Mouse (Mus musculus) spleen, postnatal 36 days (tissue): Measurements from ENCODE around the gene Mettl1.
"Not testable (repeated sequence)": the region's sequence is repeated elsewhere in the genome, so short reads cannot be mapped to it uniquely, and the experiment has no call there.

Experiments used
- DNase-seq, 2 experiments: peaks; one replicate each; pipeline ENCODE4 v3.0.0; 2022; ENCODE audit warnings: low spot score in 2 of 2, mixed read lengths in 1 of 2

Mettl1 gene

GRCm38 (mm10) chr10:127047954-127048353 is 6.7 kb downstream of the Mettl1 start, which contains the start of gene Cyp27b1:
Gene Cyp27b1, plus strand, starts transcription at chr10:127048250.
- DNase-seq: no peak

DNA sequence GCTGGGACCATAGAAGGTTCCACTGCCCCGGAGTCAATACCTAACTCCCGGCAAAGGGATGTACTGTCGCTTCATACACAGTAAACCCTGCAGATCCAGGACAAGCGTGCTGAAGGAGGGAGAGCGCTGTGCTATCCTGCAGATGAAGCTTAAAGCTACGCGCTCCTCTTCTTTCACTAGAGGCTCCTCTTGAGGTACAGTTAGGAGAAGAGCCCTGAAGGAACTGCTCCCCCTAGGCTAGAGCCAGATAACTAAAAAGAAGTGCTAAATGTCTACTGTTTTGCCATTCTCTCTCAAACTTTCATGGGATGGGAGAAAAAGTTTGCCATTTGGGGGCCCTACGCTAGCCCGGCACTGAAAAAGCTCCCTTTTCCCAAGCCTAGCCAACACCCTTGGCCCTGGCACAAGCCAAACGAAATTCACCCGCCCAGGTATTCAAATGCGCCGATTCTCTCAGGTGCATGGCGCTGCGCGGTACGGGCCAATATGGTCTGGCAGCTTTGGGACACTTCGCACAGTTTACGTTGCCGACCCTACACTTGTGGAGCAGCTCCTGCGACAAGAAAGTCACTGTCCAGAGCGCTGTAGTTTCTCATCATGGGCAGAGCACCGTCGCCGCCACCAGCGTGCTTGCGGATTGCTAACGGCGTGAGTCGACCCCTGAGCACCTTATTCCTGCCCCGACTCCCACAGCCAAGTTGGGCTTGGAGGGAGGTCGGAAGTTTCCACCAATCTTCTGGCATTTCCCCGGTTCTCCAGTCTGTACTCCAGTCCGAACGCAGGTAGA is 7.6 kb downstream of the Mettl1 start:
- no peak for DNase-seq

- no peak for DNase-seq
Measured at GRCm38 (mm10) chr10:127049395-127050118, 8.3 kb downstream of the Mettl1 start.

DNA sequence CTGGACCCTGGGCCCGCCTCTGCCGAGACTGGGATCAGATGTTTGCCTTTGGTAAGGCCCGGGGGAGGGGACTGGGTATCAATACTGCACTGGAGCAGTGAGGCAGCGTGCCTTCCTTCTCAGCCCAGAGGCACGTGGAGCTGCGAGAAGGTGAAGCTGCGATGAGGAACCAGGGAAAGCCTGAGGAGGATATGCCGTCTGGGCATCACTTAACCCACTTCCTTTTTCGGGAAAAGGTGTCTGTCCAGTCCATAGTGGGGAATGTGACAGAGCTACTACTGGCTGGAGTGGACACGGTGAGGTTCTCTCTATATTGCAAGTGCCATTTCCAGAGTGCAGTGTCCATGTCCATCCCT is 8.9 kb downstream of the Mettl1 start:
- no peak for DNase-seq

DNA sequence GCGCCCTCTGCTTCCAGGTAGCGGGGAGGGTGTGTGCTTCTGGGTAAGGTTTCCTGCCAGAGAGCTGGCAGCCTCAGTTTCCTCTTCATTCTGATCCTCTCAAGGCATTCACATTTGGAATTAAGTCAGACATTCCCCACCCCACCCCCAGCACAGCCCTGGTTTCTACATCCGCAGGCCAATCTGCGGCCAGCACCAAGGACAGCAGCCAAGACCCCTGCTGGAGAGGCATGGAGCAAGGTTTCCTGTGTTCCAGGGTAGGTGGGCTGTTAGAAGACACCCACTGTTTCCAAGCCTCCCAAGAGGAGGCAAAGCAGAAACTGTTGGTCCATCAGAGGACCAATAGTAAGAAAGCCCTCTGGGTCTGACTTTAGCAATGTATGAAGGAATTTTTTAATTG is 13.4 kb downstream of the Mettl1 start:
- no peak for DNase-seq

- no peak for DNase-seq
Measured at GRCm38 (mm10) chr10:127055406-127055805, 14.2 kb downstream of the Mettl1 start.

DNA sequence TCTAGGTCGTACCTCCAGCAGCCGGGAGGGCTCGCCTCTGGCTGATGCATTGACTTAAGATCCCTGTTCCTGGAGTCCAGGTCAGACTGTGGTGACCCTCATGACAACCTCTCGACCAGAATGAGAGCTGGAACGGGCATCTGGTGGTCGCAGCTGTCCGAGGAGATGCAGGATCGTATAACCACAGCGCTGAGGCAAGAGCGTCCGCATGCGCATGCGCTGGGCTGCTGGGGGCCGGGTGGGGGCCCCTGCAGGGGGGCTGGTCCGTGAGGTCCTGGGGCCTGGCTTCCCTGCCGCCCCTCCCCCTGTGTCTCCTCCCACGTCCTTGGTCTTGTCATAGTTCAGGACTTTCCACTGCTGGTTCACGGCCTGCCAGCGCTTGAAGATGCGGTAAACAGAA is 15.3 kb downstream of the Mettl1 start:
- no peak for DNase-seq

DNA sequence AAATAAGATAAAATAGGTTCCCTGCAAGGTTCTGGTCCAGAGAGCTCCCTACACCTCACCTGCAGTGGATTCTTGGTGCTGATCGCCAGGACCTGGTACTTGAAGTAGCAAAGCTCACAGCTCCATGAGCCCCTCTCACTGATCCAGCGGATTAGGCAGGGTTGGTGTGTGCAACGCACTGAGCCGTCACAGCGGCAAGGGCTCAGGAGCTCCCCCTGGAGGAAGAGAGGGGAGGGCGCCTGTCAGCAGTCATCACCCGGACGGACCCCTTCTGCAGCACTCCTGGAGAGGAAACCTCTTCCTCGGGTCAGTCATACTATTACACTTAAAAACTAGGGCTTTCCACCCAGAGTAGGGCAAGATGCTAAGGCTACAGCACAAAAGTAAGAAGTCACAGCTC is 16.9 kb downstream of the Mettl1 start:
- peak; percentile 66 to 74 for DNase-seq

DNA sequence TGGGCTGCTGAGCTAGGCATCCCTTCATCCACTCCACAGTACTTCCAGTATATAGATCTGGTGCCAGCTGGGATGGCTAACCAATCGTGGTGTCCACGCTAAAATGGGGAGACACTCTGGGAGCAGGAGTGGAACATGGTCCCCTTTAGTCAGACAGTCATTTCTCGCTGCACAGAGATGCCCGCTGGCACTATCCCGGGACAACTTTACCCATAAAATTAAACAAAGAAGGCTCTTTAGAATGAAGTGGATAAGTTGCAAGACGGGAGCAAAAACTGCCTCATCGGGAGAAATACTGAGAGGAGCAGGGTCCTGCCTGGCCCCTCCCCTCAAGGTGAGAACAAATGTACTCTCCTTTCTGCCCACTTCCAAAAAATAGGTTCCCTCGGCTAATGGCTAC is 17.5 kb downstream of the Mettl1 start:
- DNase-seq: no peak

DNA sequence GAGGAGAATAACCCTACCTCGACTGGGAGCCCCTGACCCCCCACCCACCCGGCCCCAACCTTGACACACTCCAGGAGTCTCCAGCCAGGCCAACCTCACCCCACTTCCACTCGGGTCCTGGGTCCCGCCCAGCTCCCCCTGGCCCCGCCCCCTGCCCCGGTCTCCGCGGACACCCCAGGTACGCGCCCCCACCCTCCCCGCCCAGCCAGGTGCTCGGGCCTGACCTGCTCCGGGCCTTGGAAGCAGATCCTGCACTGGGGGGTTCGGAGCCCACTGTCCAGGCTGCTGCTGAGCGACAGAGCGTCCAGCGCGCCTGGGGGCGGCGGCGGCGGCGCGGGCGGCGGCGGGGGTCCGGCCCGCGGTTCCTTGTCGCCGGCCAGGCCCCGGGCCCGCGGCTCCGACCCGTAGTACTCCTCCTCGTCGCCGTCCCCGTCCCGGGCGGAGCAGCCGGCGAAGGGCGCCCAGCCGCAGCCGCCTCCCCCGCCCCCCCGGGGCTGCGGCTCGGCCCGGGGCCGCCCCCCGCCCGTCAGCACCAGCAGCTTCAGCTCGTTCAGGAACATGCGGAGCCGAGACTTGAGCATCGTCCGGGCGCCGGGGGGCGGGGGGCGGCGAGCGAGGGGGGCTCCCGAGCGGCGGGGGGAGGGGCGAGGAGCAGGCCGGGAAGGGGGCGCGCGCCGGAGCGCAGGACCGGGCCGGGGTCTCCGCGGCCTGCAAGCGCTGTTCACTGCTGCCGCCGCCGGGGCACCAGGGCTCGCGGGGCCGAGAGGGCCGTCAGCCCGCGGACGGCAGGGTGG is 18.2 kb downstream of the Mettl1 start:
- DNase-seq: no peak

DNA sequence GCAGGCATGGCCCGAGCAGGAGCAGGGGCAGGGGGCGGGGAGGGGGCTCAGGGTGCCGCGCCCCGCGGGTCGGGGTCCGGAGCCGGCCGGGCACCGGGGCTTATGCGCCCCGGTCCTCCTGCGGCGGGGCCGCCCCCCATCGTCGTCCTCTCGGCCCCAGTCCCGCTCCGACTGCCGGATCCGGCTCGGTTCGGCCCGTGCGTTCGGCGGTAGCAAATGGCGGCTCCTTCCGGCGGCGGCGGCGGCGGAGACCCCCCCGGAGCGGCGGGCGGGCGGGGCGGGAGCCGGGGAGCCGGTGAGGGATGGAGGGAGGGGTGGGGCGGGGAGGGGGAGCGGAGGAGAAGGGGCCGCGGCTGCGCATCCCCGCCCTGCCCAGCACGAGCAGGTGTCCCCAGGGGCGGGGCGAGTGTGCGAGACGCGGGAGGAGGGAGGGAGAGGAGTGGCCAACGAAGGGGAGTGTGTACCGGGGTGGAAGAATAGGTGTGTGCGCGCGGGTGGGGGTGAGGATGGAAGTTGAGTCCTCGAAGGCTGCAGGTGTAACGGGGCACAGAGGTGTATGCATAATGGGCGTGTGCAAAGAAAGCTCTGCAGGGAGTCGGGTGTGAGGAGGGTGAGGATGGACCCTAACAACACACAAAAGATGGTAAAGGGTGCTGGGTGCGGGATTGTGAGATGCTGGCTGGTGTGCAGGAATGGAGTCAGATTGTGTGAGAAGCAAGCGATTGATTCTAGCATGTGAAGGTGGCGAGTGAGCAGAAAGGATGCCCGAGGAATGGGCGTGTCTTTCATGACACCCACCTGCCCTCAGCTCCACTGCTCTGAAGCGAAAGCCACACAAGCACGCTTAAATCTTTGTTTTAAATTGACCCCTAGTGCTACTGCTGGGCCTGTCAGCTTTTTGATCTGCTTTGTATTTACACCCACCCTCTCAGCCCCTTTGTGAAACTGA is 19.0 kb downstream of the Mettl1 start, which contains the start of gene March9:
TSS of gene March9 (minus strand) at position 217 of the 949 bp plus-strand sequence.
- peak; percentile 79 to 83 for DNase-seq

DNA sequence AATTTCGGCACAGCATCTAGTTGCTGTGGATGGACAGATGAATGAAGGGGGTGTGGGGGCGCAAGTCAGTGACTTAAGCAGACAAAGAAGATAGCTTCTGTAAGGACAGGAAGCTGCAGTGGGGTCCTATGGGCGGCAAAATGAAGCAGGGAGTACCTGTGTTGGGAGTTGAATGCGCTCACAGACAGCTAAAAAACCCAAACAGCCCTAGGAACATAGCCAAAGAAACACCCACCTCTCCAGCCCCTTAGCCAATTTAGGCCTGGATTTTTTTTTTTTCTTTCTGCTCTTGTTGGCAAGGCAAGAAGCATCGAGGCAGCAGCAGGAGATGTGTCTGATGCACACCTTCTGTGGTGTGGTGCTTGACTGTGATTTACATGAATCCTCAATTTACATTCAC is 19.9 kb downstream of the Mettl1 start:
- DNase-seq: no peak

- DNase-seq: no peak
Measured at GRCm38 (mm10) chr10:127061513-127061912, 20.3 kb downstream of the Mettl1 start.

- DNase-seq: not testable (repeated sequence)
Measured at GRCm38 (mm10) chr10:127062101-127062500, 20.9 kb downstream of the Mettl1 start.

DNA sequence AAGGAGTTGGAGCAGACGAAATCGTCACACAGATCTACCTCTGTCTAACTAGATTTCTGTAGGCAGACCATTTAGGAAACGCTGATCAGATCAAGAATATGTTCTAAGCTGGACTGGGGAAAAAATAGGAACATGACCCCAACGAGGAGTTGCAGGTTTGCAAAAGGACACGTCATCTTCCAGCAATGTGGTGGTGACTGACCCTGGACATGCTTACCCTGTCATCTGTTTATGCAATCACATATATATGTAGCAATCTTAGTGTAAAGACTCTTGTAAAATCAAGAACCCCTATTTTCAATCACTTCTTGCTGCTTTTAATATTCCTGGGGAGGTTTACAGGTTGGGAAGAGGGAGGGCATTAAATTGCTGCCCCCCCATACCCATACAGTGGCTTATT is 21.3 kb downstream of the Mettl1 start:
- no peak for DNase-seq

- peak; percentile 96 to 97 for DNase-seq
Measured at GRCm38 (mm10) chr10:127063239-127063872, 22.1 kb downstream of the Mettl1 start, which contains the start of gene Cdk4. Gene Cdk4, plus strand, starts transcription at chr10:127063534.

DNA sequence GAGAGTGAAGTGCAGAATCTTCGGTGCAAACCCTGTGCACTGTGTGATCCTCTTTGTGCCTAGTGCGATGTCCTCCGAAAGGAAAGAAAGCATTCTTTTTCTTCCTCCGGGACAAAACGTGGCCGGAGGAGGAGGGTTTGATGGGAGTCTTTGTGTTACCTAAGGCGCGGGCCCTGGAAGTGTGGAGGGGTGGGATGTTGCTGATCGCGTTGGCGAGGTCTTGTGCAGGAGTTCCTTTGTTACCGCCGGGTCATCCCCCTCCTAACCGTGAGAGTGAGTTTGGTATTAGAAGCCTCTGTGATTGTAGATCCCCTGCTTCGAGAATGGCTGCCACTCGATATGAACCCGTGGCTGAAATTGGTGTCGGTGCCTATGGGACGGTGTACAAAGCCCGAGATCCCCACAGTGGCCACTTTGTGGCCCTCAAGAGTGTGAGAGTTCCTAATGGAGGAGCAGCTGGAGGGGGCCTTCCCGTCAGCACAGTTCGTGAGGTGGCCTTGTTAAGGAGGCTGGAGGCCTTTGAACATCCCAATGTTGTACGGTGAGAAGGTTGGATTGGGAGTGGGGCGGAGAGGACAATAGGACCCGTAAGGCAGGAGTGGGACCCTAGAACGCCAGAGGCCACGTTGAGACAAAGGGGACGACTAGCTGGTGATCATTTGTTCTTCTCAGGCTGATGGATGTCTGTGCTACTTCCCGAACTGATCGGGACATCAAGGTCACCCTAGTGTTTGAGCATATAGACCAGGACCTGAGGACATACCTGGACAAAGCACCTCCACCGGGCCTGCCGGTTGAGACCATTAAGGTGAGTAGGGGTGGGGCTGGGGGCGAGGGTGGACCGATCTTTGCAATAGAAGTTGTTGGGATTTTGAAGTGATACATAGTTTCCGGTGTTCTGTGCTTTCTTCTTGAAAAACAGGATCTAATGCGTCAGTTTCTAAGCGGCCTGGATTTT is 23.0 kb downstream of the Mettl1 start:
- DNase-seq: no peak

DNA sequence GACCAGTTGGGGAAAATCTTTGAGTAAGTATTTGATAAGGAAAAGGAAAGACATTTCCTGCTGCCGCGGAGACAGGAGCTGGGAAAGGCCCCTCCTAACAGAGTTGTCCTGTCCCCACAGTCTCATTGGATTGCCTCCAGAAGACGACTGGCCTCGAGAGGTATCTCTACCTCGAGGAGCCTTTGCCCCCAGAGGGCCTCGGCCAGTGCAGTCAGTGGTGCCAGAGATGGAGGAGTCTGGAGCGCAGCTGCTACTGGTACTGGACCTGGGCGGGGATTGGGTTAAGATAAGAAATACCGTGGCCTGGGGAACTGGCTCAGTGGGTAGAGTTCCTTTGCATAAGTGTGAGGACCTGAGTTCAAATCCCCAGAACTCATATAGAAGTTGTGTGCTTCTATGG is 24.8 kb downstream of the Mettl1 start:
- DNase-seq: no peak

DNA sequence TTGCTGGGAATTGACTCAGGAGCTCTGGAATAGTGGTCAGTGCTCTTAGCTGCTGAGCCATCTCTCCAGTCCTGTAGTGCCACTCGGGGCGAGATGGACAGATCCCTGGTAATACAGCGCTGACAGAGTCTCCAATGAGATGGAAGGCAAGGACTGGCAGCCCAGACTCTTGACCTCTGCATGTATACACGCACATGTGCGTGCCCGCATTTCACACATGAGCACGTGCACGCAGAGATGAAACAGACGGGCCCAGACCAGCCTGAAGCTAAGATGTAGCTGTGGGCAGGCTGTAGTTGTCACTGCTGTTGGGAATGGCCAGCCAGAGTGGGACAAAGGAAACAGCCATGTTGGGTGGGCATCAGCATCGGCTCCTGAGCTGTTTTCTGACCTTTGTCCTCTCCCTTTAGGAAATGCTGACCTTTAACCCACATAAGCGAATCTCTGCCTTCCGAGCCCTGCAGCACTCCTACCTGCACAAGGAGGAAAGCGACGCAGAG is 25.4 kb downstream of the Mettl1 start:
- no peak for DNase-seq
